Mouse (Mus musculus): ENCODE measurements around the gene Col11a2. TPM values are rescaled to one million over a fixed set of nuclear protein-coding genes. Genes with fewer than 3 reads are reported as not detected.

Col11a2 gene
- total RNA-seq, 1 experiment, result 1.4 TPM

GRCm38 (mm10) chr17:34024861-34025755, 14.1 kb upstream of the Col11a2 start:
- peaks cover 5 to 33% of the 10 kb centered on the region in 2 experiments for H3K4me1 ChIP-seq (ENCODE audit: control insufficient read depth in 2 of 2, insufficient read depth in 2 of 2, low read length in 2 of 2, poor library complexity in 1 of 2)
- peaks cover 30% of the 10 kb centered on the region for H3K36me3 ChIP-seq (ENCODE audit: control insufficient read depth, insufficient read depth, low read length, poor library complexity, severe bottlenecking)

DNA sequence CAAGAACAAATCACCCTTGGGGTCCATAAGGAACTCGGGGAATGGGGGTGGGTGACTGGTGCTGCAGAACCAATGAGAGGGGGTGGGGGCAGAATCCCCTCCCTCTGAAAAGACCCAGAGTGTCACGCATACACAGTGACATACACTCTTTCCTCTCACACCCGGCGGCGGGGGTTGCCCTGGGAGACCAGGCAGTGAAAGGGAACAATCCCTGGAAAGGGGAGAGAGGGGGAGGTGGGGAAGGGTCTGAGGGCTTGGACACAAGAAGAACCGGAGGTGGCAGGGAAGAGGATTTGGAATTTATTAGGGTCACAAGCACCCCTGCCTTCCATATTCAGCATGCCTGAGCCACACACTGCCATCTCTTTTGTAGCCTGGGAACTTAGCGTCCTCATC, 13.5 kb upstream of the Col11a2 start:
- Histone ChIP-seq H3K36me3 (ENCODE audit: control insufficient read depth, insufficient read depth, low read length, poor library complexity, severe bottlenecking) (peaks cover 34% of the 10 kb centered on the region), H3K4me1 (ENCODE audit: control insufficient read depth in 2 of 2, insufficient read depth in 2 of 2, low read length in 2 of 2, poor library complexity in 1 of 2) (peaks cover 7 to 38% of the 10 kb centered on the region in 2 experiments), H3K4me3 (ENCODE audit: insufficient read depth in 1 of 2, low read depth in 1 of 2, low read length in 2 of 2, poor library complexity in 1 of 2, severe bottlenecking in 1 of 2) (peak overlapping the region in 1 of 2 experiments; percentile 90; a peak in 1 of 4 replicates), H3K27ac (ENCODE audit: insufficient read depth, low read depth, low read length, poor library complexity, severe bottlenecking) (no peak overlapping the region), H3K9ac (ENCODE audit: insufficient read depth, low read depth, low read length, poor library complexity, severe bottlenecking) (no peak overlapping the region), H3K9me3 (ENCODE audit: control insufficient read depth, insufficient read depth, low read depth, low read length) (no peaks in the 10 kb centered on the region)
- in situ Hi-C loops (cut with MboI; ENCODE audit: low sequenced_read_pairs in 2 of 2, unreplicated experiment in 2 of 2), result no loop called here
- TF ChIP-seq HCFC1 (IDR thresholded peaks at IDR 0.05; ENCODE audit: borderline replicate concordance, insufficient read depth, low read length), result no peak
- no peak for TF ChIP-seq ZNF384 (IDR thresholded peaks at IDR 0.05; ENCODE audit: low read depth, low read length)
- no peak for DNase-seq (ENCODE audit: low read depth, low spot score)

More at GRCm38 (mm10) chr17:34024861-34025755, 14.1 kb upstream of the Col11a2 start:
- no peak for DNase-seq (ENCODE audit: low read depth, low spot score)
- TF ChIP-seq ZC3H11A (IDR thresholded peaks at IDR 0.05; ENCODE audit: borderline replicate concordance, low read depth, low read length), result no peak
- no peak for TF ChIP-seq CHD2 (IDR thresholded peaks at IDR 0.05; ENCODE audit: low read depth, low read length)
- no peak for TF ChIP-seq HCFC1 (IDR thresholded peaks at IDR 0.05; ENCODE audit: borderline replicate concordance, insufficient read depth, low read length)
- TF ChIP-seq MAFK (IDR thresholded peaks at IDR 0.05; ENCODE audit: insufficient read depth, low read depth, low read length), result no peak
- no peak for TF ChIP-seq ZNF384 (IDR thresholded peaks at IDR 0.05; ENCODE audit: low read depth, low read length)
- peak overlapping the region; percentile 8; the same call in 1 of the 2 replicates for H3K27ac ChIP-seq (ENCODE audit: insufficient read depth, low read depth, low read length, poor library complexity, severe bottlenecking)
- H3K4me3 ChIP-seq (ENCODE audit: insufficient read depth in 1 of 2, low read depth in 1 of 2, low read length in 2 of 2, poor library complexity in 1 of 2, severe bottlenecking in 1 of 2), result peak overlapping the region; percentile 84 to 90
- in situ Hi-C loops (cut with MboI; ENCODE audit: low sequenced_read_pairs in 2 of 2, unreplicated experiment in 2 of 2), result no loop called here
- peak overlapping the region; percentile 88 for H3K9ac ChIP-seq (ENCODE audit: insufficient read depth, low read depth, low read length, poor library complexity, severe bottlenecking)
- H3K9me3 ChIP-seq (ENCODE audit: control insufficient read depth, insufficient read depth, low read depth, low read length), result peaks cover 3% of the 10 kb centered on the region; the same call in 1 of the 2 replicates

GRCm38 (mm10) chr17:34026221-34026620, 13.0 kb upstream of the Col11a2 start:
- H3K36me3 ChIP-seq (ENCODE audit: control insufficient read depth, insufficient read depth, low read length, poor library complexity, severe bottlenecking), result peaks cover 30% of the 10 kb centered on the region
- no peak overlapping the region for H3K9ac ChIP-seq (ENCODE audit: insufficient read depth, low read depth, low read length, poor library complexity, severe bottlenecking)
- no peak overlapping the region for H3K27ac ChIP-seq (ENCODE audit: insufficient read depth, low read depth, low read length, poor library complexity, severe bottlenecking)
- H3K4me3 ChIP-seq (ENCODE audit: insufficient read depth in 1 of 2, low read depth in 1 of 2, low read length in 2 of 2, poor library complexity in 1 of 2, severe bottlenecking in 1 of 2), result no peak overlapping the region
- in situ Hi-C loops (cut with MboI; ENCODE audit: low sequenced_read_pairs in 2 of 2, unreplicated experiment in 2 of 2), result no loop called here
- no peak for DNase-seq (ENCODE audit: low read depth, low spot score)
- H3K9me3 ChIP-seq (ENCODE audit: control insufficient read depth, insufficient read depth, low read depth, low read length), result no peaks in the 10 kb centered on the region
- H3K4me1 ChIP-seq (ENCODE audit: control insufficient read depth in 2 of 2, insufficient read depth in 2 of 2, low read length in 2 of 2, poor library complexity in 1 of 2), result peaks cover 7 to 39% of the 10 kb centered on the region in 2 experiments
- TF ChIP-seq CHD2 (IDR thresholded peaks at IDR 0.05; ENCODE audit: low read depth, low read length) (no peak), ZNF384 (IDR thresholded peaks at IDR 0.05; ENCODE audit: low read depth, low read length) (no peak), ZC3H11A (IDR thresholded peaks at IDR 0.05; ENCODE audit: borderline replicate concordance, low read depth, low read length) (no peak), MAFK (IDR thresholded peaks at IDR 0.05; ENCODE audit: insufficient read depth, low read depth, low read length) (no peak), HCFC1 (IDR thresholded peaks at IDR 0.05; ENCODE audit: borderline replicate concordance, insufficient read depth, low read length) (no peak)

- peak overlapping the region; percentile 65 for H3K9ac ChIP-seq (ENCODE audit: insufficient read depth, low read depth, low read length, poor library complexity, severe bottlenecking)
- H3K4me1 ChIP-seq (ENCODE audit: control insufficient read depth in 2 of 2, insufficient read depth in 2 of 2, low read length in 2 of 2, poor library complexity in 1 of 2), result peaks cover 7 to 35% of the 10 kb centered on the region in 2 experiments
- peaks cover 26% of the 10 kb centered on the region for H3K36me3 ChIP-seq (ENCODE audit: control insufficient read depth, insufficient read depth, low read length, poor library complexity, severe bottlenecking)
- in situ Hi-C loops (cut with MboI; ENCODE audit: low sequenced_read_pairs in 2 of 2, unreplicated experiment in 2 of 2), result no loop called here
- H3K27ac ChIP-seq (ENCODE audit: insufficient read depth, low read depth, low read length, poor library complexity, severe bottlenecking), result no peak overlapping the region
- H3K9me3 ChIP-seq (ENCODE audit: control insufficient read depth, insufficient read depth, low read depth, low read length), result no peaks in the 10 kb centered on the region
- TF ChIP-seq HCFC1 (IDR thresholded peaks at IDR 0.05; ENCODE audit: borderline replicate concordance, insufficient read depth, low read length) (no peak), ZNF384 (IDR thresholded peaks at IDR 0.05; ENCODE audit: low read depth, low read length) (no peak), ZC3H11A (IDR thresholded peaks at IDR 0.05; ENCODE audit: borderline replicate concordance, low read depth, low read length) (no peak), MAFK (IDR thresholded peaks at IDR 0.05; ENCODE audit: insufficient read depth, low read depth, low read length) (no peak), CHD2 (IDR thresholded peaks at IDR 0.05; ENCODE audit: low read depth, low read length) (no peak)
- DNase-seq (ENCODE audit: low read depth, low spot score), result no peak
- H3K4me3 ChIP-seq (ENCODE audit: insufficient read depth in 1 of 2, low read depth in 1 of 2, low read length in 2 of 2, poor library complexity in 1 of 2, severe bottlenecking in 1 of 2), result peak overlapping the region; percentile 78 to 90
Measured at GRCm38 (mm10) chr17:34026917-34027655, 12.2 kb upstream of the Col11a2 start.
